Mouse (Mus musculus) central nervous system, embryonic 11.5 days (tissue): ENCODE measurements around the gene Tamm41. TPM values are rescaled to one million over a fixed set of nuclear protein-coding genes. Genes with fewer than 3 reads are reported as not detected.

ENCODE experiments used
- polyA plus RNA-seq: library from polyadenylated mRNA; depleted of rRNA; stranded (reverse); fragments of >200 nt; gene quantifications from 2 replicates; pipeline ENCODE4 v1.2.3, GENCODE M21; 2012; rRNA removed

Gene Tamm41
- polyA plus RNA-seq = 39.2 and 48.7 TPM in 2 replicates

GRCm38 (mm10) chr6:115037103-115038094 lies at the start of gene Tamm41:
TSS of gene Tamm41 (minus strand) at chr6:115037876.

GRCm38 (mm10) chr6:114969213-114970120 lies 68.2 kb downstream of the Tamm41 start, which contains the start of gene Vgll4:
TSS of gene Vgll4 (minus strand) at chr6:114969994.

Other genes with a start within 250 kb of the Tamm41 start
- 33.3 and 45.2 TPM in 2 replicates for gene Vgll4, start 67.9 kb downstream of the Tamm41 start, polyA plus RNA-seq
- gene Syn2, start 97.0 kb upstream of the Tamm41 start, polyA plus RNA-seq = 4.0 and 4.8 TPM in 2 replicates
- not detected in 2 replicates for gene Gm17482, start 189.5 kb upstream of the Tamm41 start, polyA plus RNA-seq
- 0.06 and 0.11 TPM in 2 replicates for gene Timp4, start 214.3 kb upstream of the Tamm41 start, polyA plus RNA-seq